Mouse (Mus musculus) heart, adult 8-10 months (tissue): Measurements from ENCODE around the gene Mfsd6l. TPM values are rescaled to one million over a fixed set of nuclear protein-coding genes. Genes with fewer than 3 reads are reported as not detected.

Experiments used
- DNase-seq: peaks from one replicate; pipeline ENCODE4 v3.0.0; 2022; ENCODE audit warnings: low spot score
- total RNA-seq, 4 experiments: library from RNA; stranded (reverse); gene quantifications; 2 replicates each; pipeline ENCODE4 v1.2.4; 2022

The Mfsd6l gene
- total RNA-seq, 4 experiments from 2014 or later: 0.11 to 0.25 (median 0.16) TPM; not detected in 1

DNA sequence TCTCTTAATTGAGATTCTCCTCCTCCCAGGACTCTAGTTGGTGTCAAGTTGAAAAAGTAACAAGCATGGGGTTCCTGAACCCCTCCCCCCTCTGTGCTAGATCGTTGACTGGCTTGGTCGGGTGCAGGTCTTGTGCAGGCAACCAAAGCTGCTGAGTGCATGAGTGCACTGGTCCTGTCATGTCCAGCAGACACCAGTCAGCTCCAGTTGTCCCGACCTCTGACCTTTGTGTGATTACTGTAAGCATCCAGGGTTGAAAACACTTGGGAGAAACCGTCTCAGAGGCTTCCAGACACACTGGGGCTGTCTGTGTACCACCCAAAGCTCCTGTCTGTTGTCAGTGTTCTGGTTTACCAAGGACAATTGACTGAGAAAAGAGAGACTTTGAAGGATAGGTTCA, 5.6 kb upstream of the Mfsd6l start:
- DNase-seq: no peak

DNA sequence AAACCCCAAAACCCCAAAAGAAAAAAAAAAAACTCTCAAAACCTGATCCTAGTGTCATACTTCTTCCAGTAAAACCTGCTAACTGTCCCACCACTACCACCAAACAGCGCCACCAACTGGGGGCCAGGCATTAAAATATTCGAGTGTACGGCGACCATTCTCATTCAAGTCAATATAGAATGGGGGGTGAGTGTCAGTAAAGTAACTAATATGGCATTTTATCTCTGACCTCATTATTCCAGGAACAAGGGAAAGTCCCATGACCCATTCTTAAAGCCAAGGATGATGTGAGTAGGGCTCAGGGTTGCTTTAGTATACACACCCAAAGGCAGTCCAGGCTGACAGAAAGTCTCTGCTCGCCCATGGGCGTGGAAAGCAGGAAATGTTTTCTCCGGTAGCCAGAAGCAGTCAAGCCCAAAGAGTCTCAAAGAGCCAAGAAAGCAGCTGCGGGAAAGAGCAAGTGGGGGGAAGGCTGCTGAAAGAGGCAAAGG, 2.0 kb upstream of the Mfsd6l start:
- DNase-seq: peak; percentile 65

GRCm38 (mm10) chr11:68559546-68559945, 3.6 kb downstream of the Mfsd6l start:
- no peak for DNase-seq

DNA sequence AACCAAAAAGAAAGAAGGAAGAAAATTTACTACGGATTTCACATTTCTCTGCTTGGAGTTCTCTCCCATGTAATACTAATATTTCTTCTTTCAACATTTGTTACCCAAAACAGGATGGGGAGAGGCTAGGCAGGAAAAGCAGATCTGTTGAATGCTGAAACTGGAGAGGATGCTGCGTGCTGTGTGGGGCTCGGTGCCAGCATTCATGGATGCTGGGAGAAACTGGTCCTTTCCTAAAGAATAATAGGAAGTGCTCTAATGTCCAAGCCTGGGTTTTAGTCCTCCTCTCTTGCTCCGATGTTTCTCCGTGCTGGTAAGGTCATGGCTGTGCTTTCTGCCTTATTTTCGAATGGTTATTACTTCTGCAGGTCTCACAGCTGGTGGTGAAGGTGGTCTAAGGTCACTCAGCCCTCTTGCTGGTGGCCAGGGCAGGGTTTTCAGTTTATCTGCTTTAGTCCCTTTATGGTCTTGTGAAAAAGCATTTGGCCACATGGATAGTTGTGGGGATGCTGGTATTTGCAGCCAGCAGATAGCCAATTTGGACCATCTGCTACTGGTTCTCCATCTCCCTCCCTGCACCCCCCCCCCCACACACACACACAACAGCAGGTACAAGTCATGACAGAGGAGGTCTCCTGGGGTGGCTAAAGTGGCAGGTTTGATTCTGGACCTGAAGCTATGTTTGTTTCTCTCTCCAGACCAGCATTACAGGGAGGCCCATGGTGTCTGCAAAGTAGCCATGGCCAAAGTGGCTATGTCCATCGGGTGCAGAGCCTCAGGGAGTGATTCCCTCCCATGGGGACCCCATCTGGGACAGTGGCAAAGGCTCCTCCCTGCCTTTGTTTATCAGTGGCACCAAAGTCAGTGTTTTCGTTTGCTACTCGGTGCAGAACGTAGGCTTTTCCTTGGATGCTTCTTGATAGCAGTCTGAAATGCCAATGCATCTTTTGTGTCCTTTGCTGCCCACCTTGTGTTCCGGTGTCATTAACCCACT, 6.3 kb downstream of the Mfsd6l start:
- DNase-seq: no peak

DNA sequence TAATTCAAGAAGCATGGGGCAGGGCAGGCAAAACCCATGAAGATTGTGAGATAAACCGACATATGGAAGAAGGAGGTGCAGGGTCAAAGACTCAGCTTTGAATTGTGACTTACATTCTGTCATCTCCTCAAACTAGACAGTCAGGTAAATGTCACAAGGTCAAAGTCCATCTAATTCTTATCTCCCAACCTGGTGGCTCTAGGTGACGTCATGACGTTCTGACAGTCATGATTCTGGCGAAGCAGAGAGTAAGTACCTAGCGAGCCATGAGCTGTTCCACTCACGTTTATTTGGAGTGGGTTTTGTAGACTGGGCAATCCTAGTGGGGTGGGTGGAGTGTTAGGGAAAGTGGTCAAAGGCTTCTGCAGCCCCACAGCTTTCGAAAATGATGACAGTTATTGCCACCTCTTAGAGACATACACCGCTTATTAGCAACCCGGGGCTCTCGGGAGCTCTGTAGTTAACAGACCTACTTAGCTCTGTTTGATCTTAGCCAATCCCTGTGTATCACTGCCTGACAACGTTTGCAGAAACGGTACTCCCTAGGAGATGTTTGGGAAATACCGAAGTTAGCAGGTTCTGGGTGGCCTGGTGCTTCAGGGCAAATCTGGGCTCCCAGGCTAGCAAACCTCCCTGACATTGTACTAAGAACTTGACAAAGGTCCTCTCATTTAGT, 8.5 kb downstream of the Mfsd6l start:
- DNase-seq: no peak

GRCm38 (mm10) chr11:68565032-68565429, 9.0 kb downstream of the Mfsd6l start:
- no peak for DNase-seq

GRCm38 (mm10) chr11:68566447-68567059, 10.6 kb downstream of the Mfsd6l start:
- DNase-seq: peak; percentile 63

GRCm38 (mm10) chr11:68570861-68571260, 14.9 kb downstream of the Mfsd6l start:
- no peak for DNase-seq

- no peak for DNase-seq
These were observed 21.1 kb downstream of the Mfsd6l start for GRCm38 (mm10) chr11:68577076-68577475.

GRCm38 (mm10) chr11:68579462-68579881, 23.5 kb downstream of the Mfsd6l start:
- DNase-seq: no peak

DNA sequence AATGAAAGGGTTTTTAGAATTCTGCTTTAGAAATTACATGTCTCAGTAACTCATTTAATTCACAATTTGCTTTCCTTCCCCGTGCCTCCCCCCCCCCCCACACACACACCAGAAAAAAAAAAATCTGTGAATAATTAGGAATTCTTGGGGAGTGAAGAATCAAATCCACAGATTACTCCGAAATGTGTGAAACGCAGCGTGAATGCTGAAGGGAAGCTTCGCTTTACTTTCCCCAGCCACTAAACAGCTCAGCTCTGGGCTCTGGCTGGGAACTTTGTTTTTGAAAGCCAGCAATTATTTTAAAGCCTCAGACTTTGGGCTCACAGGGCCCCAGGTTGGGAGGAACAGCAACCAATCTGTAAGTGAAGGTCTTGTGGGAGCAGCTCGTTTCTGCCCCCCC, 24.6 kb downstream of the Mfsd6l start:
- no peak for DNase-seq

GRCm38 (mm10) chr11:68583225-68583624, 27.2 kb downstream of the Mfsd6l start:
- DNase-seq: no peak

- DNase-seq: no peak
These were observed 28.0 kb downstream of the Mfsd6l start for GRCm38 (mm10) chr11:68583906-68584480.

DNA sequence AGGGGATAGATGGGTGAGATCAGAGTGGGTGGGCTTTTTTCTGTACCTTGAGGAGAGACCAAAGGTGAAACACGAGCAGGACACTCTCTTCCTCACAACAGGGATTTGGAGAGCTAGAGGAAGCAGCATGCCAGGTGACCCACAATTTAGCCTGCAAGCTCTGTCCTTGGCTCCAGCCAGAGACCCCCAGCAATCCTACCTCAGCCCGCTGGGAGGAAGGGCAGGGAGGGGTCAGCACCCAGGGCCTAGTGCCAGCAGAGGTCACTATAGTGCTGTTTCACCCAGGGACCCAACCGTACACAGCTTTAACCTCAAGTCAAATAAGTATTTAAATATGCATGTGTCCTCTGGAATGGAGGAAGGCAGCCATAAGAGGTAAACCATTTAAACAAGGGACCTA, 29.9 kb downstream of the Mfsd6l start:
- no peak for DNase-seq

GRCm38 (mm10) chr11:68586721-68587120, 30.7 kb downstream of the Mfsd6l start, which contains the start of gene Ccdc42:
TSS of gene Ccdc42 (plus strand) at chr11:68587021.
- DNase-seq: no peak

DNA sequence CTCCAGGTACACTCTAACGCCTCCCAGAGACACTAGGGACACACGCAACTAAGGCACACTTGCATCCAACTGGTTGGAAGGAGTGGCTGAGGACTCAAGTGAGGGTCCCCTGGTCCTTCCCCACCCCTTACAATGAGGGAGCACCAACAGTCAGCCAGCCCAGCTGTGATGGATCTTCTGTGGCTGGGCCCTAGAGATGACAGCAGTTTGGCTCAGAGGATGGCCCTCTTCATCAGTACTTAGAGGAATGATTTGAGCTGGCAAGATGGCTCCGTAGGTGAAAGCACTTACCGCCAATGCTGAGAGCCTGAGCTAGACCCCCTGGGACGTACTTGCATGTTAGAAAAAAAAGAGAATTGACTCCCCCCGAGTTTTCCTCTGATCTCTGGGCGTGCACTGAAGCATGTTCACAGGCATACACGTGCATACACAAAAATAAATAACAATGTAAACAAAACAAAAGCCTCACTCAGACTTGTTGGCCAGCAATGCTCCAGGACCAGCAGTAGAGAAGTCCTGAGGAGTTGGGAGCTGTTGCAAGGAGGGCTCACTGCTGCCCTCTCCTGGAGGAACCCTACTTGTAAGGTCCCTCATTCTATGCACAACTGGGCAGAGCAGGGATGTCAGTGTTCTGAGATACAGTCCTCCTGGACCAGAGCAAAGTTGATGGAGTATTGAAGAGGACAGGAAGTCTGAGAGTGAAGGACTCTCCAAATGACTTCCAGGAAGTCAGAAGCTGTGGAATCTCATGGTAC, 33.2 kb downstream of the Mfsd6l start:
- DNase-seq: peak; percentile 79

DNA sequence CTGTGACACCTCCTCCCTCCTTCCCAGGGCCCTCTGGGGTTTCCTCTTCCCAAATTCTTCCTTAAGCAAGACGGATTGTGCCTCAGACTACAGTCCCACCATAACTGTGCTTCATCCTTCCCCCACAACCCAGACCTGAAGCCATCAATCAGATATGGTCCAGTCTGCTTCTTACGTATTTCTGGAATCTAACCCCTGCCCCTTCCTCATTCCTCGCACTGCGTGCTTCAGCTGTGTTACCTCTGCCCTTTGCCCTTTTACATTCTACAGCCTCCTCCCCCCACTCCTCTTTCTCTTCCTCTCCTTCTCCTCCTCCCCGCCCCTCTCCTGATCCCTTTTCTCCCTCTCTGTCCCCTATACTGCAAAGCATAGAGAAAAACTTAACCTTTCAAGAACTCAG, 35.7 kb downstream of the Mfsd6l start:
- no peak for DNase-seq

DNA sequence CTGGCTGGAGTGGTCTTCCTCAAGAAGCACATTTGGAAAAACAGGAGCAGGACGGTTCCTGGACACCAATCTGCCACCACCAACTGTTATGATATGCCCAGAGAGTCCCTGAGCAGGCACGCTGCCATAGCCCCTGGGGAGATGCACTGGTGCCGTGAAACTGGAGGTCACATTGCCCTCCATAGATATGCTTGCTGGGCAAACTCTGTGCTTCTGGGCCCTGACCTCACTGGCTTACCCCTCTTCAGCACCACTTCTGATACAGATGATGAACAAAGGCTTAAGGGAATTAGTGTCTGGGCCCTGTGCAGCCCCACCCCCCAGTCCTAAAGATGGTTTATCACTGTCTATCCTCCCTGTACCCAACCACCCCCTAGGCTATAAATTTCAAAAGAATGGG, 37.3 kb downstream of the Mfsd6l start:
- no peak for DNase-seq

- no peak for DNase-seq
These were observed 41.9 kb downstream of the Mfsd6l start for GRCm38 (mm10) chr11:68597912-68598311.

DNA sequence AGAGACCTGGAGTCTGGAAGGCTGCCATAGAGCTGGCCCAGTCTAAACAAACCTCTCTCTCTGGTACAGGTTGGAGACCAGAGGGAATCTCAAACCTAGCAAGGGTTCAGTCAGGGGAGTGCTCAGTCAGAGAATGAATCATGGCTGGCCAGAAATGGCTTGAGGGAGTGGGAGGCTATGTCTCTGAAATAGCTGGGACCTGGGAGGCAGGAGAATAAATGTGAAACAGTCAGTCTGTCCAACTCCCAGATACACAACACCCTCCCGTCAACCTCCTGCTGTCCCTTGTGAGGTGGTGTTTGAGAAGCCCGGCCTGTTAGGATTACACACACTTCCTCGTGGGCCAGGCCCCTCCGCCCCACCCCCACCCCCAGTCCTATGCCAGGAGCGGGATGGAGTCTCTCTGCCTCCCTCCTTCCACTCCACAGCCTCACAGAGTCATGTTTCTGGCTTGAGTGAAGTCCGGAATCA, 44.6 kb downstream of the Mfsd6l start:
- DNase-seq: no peak

DNA sequence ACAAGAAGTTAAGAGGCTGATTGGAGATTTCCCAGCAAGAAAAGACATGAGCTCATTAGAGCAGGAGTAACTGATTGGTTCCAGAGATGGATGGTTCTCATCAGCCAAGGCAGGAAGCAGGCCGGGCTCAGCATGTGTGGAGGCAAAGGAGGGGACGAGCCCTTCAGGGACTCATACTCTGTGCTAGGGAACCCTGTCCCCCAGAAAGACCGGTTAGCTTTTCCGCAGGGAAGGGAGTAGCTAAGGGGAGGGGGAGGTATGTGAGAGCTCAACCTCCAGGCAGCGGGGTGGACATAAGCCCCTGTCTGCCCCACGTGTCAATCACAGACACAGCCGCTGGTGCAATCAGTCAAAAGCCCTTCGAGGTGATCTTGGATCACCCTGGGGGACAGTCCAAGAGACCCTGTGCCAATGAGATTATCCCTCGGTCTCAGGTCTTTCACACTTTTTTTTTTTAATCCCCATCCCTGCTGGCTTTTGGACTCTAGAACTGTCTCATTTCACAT, 45.6 kb downstream of the Mfsd6l start:
- DNase-seq: peak; percentile 41
